Mouse (Mus musculus) embryonic facial prominence, embryonic 11.5 days (tissue): Measurements from ENCODE around the gene Hoxb13. TPM values are rescaled to one million over a fixed set of nuclear protein-coding genes. Genes with fewer than 3 reads are reported as not detected.

ENCODE experiments used
- ATAC-seq: fragments of 200-750 bp; cut with Nextera tagmentation; replicated peaks from 2 replicates; pipeline ENCODE4 v1.8.0; 2017; ENCODE audit warnings: low read depth; ENCODE audit not compliant: insufficient number of reproducible peaks, low FRiP score, low TSS enrichment
- DNase-seq: peaks from one replicate; pipeline ENCODE4 v3.0.0-alpha.2; 2015; ENCODE audit warnings: low spot score
- H3K27ac ChIP-seq: fragments of 300-500 bp; sonication (generic); replicated peaks from 2 replicates; pipeline ENCODE4 v1.5.1; 2014; ENCODE audit warnings: mild to moderate bottlenecking, low read depth, low read length, control low read depth
- H3K27me3 ChIP-seq: fragments of 300-500 bp; sonication (generic); 2 replicates; pipeline ENCODE4 v1.6.1; 2014; ENCODE audit warnings: mild to moderate bottlenecking, low read length, moderate library complexity, mixed read lengths; ENCODE audit not compliant: control insufficient read depth, insufficient read depth
- H3K36me3 ChIP-seq: fragments of 300-500 bp; sonication (generic); replicated peaks from 2 replicates; pipeline ENCODE4 v1.6.1; 2014; ENCODE audit warnings: low read depth, mild to moderate bottlenecking, low read length, moderate library complexity, mixed read lengths; ENCODE audit not compliant: control insufficient read depth, insufficient read depth
- H3K4me1 ChIP-seq: fragments of 300-500 bp; sonication (generic); 2 replicates; pipeline ENCODE4 v1.6.1; 2014; ENCODE audit warnings: low read length, mixed read lengths; ENCODE audit not compliant: control insufficient read depth, insufficient read depth
- H3K4me2 ChIP-seq: fragments of 300-500 bp; sonication (generic); 2 replicates; pipeline ENCODE4 v1.6.1; 2014; ENCODE audit warnings: low read depth, mild to moderate bottlenecking, control low read depth, low read length, moderate library complexity
- H3K4me3 ChIP-seq: fragments of 300-500 bp; sonication (generic); 2 replicates; pipeline ENCODE4 v1.5.1; 2014; ENCODE audit warnings: low read depth, low read length, control low read depth
- H3K9ac ChIP-seq: fragments of 300-500 bp; sonication (generic); replicated peaks from 2 replicates; pipeline ENCODE4 v1.6.1; 2014; ENCODE audit warnings: mild to moderate bottlenecking, control low read depth, low read length
- H3K9me3 ChIP-seq: fragments of 300-500 bp; sonication (generic); replicated peaks from 2 replicates; pipeline ENCODE4 v1.6.1; 2016; ENCODE audit warnings: mild to moderate bottlenecking, low read length, inconsistent platforms, mixed read lengths; ENCODE audit not compliant: control insufficient read depth
- WGBS: fragments of 180-500 bp; shearing (Covaris S2); extraction: QIAGEN DNeasy Blood & Tissue Kit; methylation state at CpG from one replicate; pipeline ENCODE4 v1.1.7; 2014; 5-methylcytosine and 5-hydroxymethylcytosine counted together
- polyA plus RNA-seq: library from polyadenylated mRNA; unstranded; fragments of >200 nt; fragmentation: Nextera tagmentation; extraction: Ambion mirVana; gene quantifications from 2 replicates; pipeline ENCODE4 v1.2.1, GENCODE M21; 2014

The Hoxb13 gene
- polyA plus RNA-seq, 1 experiment from 2014 or later: not detected

- no peaks in the 10 kb centered on the region for H3K36me3 ChIP-seq
- DNase-seq: peak; percentile 1
- no peak overlapping the region for H3K9ac ChIP-seq
- H3K4me1 ChIP-seq: no peaks in the 10 kb centered on the region
- no peak overlapping the region for H3K27ac ChIP-seq
- no peak overlapping the region for H3K4me2 ChIP-seq
- WGBS: 6% methylated on average over 11 of the region's 11 CpGs
- peaks cover 96% of the 10 kb centered on the region for H3K27me3 ChIP-seq
- ATAC-seq: no peak
- H3K9me3 ChIP-seq: no peaks in the 10 kb centered on the region
- no peak overlapping the region for H3K4me3 ChIP-seq
Measured at GRCm38 (mm10) chr11:96194961-96195640, 985 bp downstream of the Hoxb13 start.

GRCm38 (mm10) chr11:96195769-96196280 is 1.7 kb downstream of the Hoxb13 start:
- WGBS: 2% methylated on average over 20 of the region's 20 CpGs
- Histone ChIP-seq H3K4me2 (no peak overlapping the region), H3K9ac (no peak overlapping the region), H3K4me1 (no peaks in the 10 kb centered on the region), H3K36me3 (no peaks in the 10 kb centered on the region), H3K4me3 (no peak overlapping the region), H3K27me3 (peaks cover 96% of the 10 kb centered on the region), H3K9me3 (no peaks in the 10 kb centered on the region), H3K27ac (no peak overlapping the region)
- DNase-seq: peak; percentile 0
- ATAC-seq: no peak

GRCm38 (mm10) chr11:96198642-96199041 is 4.5 kb downstream of the Hoxb13 start:
- 2% methylated on average over 12 of the region's 12 CpGs for WGBS
- Histone ChIP-seq H3K36me3 (no peaks in the 10 kb centered on the region), H3K4me3 (no peak overlapping the region), H3K27ac (no peak overlapping the region), H3K27me3 (peaks cover 98% of the 10 kb centered on the region), H3K4me2 (no peak overlapping the region), H3K9ac (no peak overlapping the region), H3K9me3 (no peaks in the 10 kb centered on the region), H3K4me1 (no peaks in the 10 kb centered on the region)
- ATAC-seq (no peak), DNase-seq (peak; percentile 70)

GRCm38 (mm10) chr11:96199181-96200086 is 5.3 kb downstream of the Hoxb13 start:
- Histone ChIP-seq H3K9me3 (no peaks in the 10 kb centered on the region), H3K4me1 (no peaks in the 10 kb centered on the region), H3K36me3 (no peaks in the 10 kb centered on the region), H3K27ac (no peak overlapping the region), H3K4me2 (no peak overlapping the region), H3K9ac (no peak overlapping the region), H3K27me3 (peaks cover 98% of the 10 kb centered on the region), H3K4me3 (no peak overlapping the region)
- ATAC-seq: no peak
- no peak for DNase-seq
- 2% methylated on average over 22 of the region's 22 CpGs for WGBS

GRCm38 (mm10) chr11:96200183-96200655 is 6.1 kb downstream of the Hoxb13 start:
- H3K9me3 ChIP-seq: no peaks in the 10 kb centered on the region
- no peaks in the 10 kb centered on the region for H3K36me3 ChIP-seq
- DNase-seq (no peak), ATAC-seq (no peak)
- H3K9ac ChIP-seq: no peak overlapping the region
- no peak overlapping the region for H3K27ac ChIP-seq
- H3K4me2 ChIP-seq: no peak overlapping the region
- no peaks in the 10 kb centered on the region for H3K4me1 ChIP-seq
- H3K4me3 ChIP-seq: no peak overlapping the region
- under 1% methylated on average over 14 of the region's 14 CpGs for WGBS
- peaks cover 95% of the 10 kb centered on the region for H3K27me3 ChIP-seq

GRCm38 (mm10) chr11:96201741-96202140 is 7.6 kb downstream of the Hoxb13 start:
- H3K9ac ChIP-seq: no peak overlapping the region
- DNase-seq: no peak
- H3K9me3 ChIP-seq: no peaks in the 10 kb centered on the region
- ATAC-seq: no peak
- peaks cover 94% of the 10 kb centered on the region for H3K27me3 ChIP-seq
- no peak overlapping the region for H3K27ac ChIP-seq
- no peaks in the 10 kb centered on the region for H3K36me3 ChIP-seq
- H3K4me1 ChIP-seq: no peaks in the 10 kb centered on the region
- H3K4me2 ChIP-seq: no peak overlapping the region
- no peak overlapping the region for H3K4me3 ChIP-seq

- no peak overlapping the region for H3K9ac ChIP-seq
- no peaks in the 10 kb centered on the region for H3K36me3 ChIP-seq
- DNase-seq: no peak
- H3K4me1 ChIP-seq: no peaks in the 10 kb centered on the region
- H3K4me2 ChIP-seq: no peak overlapping the region
- no peak for ATAC-seq
- no peak overlapping the region for H3K4me3 ChIP-seq
- H3K27ac ChIP-seq: no peak overlapping the region
- peaks cover 94% of the 10 kb centered on the region for H3K27me3 ChIP-seq
- under 1% methylated on average over 14 of the region's 14 CpGs for WGBS
- no peaks in the 10 kb centered on the region for H3K9me3 ChIP-seq
Measured at GRCm38 (mm10) chr11:96202401-96203081, 8.4 kb downstream of the Hoxb13 start.
